Mouse (Mus musculus) inflammation-experienced regulatory T-cells, adult 6 months (primary cell): ENCODE data around the gene Il31. TPM values are rescaled to one million over a fixed set of nuclear protein-coding genes. Genes with fewer than 3 reads are reported as not detected.
"Not testable (repeated sequence)": the region's sequence is repeated elsewhere in the genome, so short reads cannot be mapped to it uniquely, and the experiment has no call there.

Experiments
- ATAC-seq: one replicate; pipeline ENCODE4 v1.8.0; 2017
- polyA plus RNA-seq, 3 experiments: library from polyadenylated mRNA; unstranded; fragments of 100-300 nt; shearing (Covaris generic); gene quantifications; one replicate each; pipeline ENCODE4 v1.2.1; 2017

The Il31 gene
- polyA plus RNA-seq, result not detected

GRCm38 (mm10) chr5:123489112-123489785 is at the start of gene Il31, which contains the start of gene Lrrc43:
Gene Il31, minus strand, starts transcription at chr5:123489489.
Gene Lrrc43, plus strand, starts transcription at chr5:123489305.
- no peak for ATAC-seq

- ATAC-seq, result no peak
Measured at GRCm38 (mm10) chr5:123533801-123534200, 44.5 kb upstream of the Il31 start.

- no peak for ATAC-seq
Measured at GRCm38 (mm10) chr5:123530056-123530455, 40.8 kb upstream of the Il31 start.

- no peak for ATAC-seq
Measured at GRCm38 (mm10) chr5:123528641-123529040, 39.4 kb upstream of the Il31 start.

- no peak for ATAC-seq
Measured at GRCm38 (mm10) chr5:123525916-123526495, 36.7 kb upstream of the Il31 start.

GRCm38 (mm10) chr5:123525281-123525680 is 36.0 kb upstream of the Il31 start, which contains the start of gene Gm49027:
Gene Gm49027, minus strand, starts transcription at chr5:123525488.
- ATAC-seq, result no peak

GRCm38 (mm10) chr5:123524393-123524750 is 35.1 kb upstream of the Il31 start:
- peak; percentile 57 for ATAC-seq

- ATAC-seq, result peak; percentile 97
Measured at GRCm38 (mm10) chr5:123523692-123524392, 34.6 kb upstream of the Il31 start, which contains the start of gene Diablo. Gene Diablo, minus strand, starts transcription at chr5:123524176.

GRCm38 (mm10) chr5:123522166-123522565 is 32.9 kb upstream of the Il31 start:
- no peak for ATAC-seq

- ATAC-seq, result no peak
Measured at GRCm38 (mm10) chr5:123521621-123522020, 32.3 kb upstream of the Il31 start.

- no peak for ATAC-seq
Measured at GRCm38 (mm10) chr5:123520666-123521065, 31.4 kb upstream of the Il31 start.

- ATAC-seq, result no peak
Measured at GRCm38 (mm10) chr5:123514871-123515270, 25.6 kb upstream of the Il31 start.

- ATAC-seq, result no peak
Measured at GRCm38 (mm10) chr5:123512102-123512501, 22.8 kb upstream of the Il31 start.

GRCm38 (mm10) chr5:123511426-123511825 is 22.1 kb upstream of the Il31 start:
- ATAC-seq, result not testable (repeated sequence)

GRCm38 (mm10) chr5:123510160-123510559 is 20.9 kb upstream of the Il31 start, which contains the start of gene B3gnt4:
Gene B3gnt4, plus strand, starts transcription at chr5:123510460.
- no peak for ATAC-seq

GRCm38 (mm10) chr5:123508921-123509320 is 19.6 kb upstream of the Il31 start:
- no peak for ATAC-seq

- peak; percentile 82 for ATAC-seq
Measured at GRCm38 (mm10) chr5:123507936-123508723, 18.8 kb upstream of the Il31 start.

- ATAC-seq, result no peak
Measured at GRCm38 (mm10) chr5:123501973-123502372, 12.7 kb upstream of the Il31 start.

- ATAC-seq, result no peak
Measured at GRCm38 (mm10) chr5:123499717-123500116, 10.4 kb upstream of the Il31 start.

- ATAC-seq, result no peak
Measured at GRCm38 (mm10) chr5:123489935-123490334, 646 bp upstream of the Il31 start.

- ATAC-seq, result no peak
Measured at GRCm38 (mm10) chr5:123487659-123488395, 1.5 kb downstream of the Il31 start.

- ATAC-seq, result no peak
Measured at GRCm38 (mm10) chr5:123473817-123474216, 15.5 kb downstream of the Il31 start.
